Mouse (Mus musculus) monocyte, adult 5-6 weeks (primary cell): ENCODE measurements around the gene Sec14l2. TPM values are rescaled to one million over a fixed set of nuclear protein-coding genes. Genes with fewer than 3 reads are reported as not detected.
"Not testable (repeated sequence)": the region's sequence is repeated elsewhere in the genome, so short reads cannot be mapped to it uniquely, and the experiment has no call there.

ENCODE experiments used
- ATAC-seq: fragments of 153-309, 156-312 bp; replicated peaks from 2 replicates; pipeline ENCODE4 v1.8.0; 2017; ENCODE audit warnings: mild to moderate bottlenecking; ENCODE audit not compliant: low TSS enrichment, insufficient number of reproducible peaks, severe bottlenecking, poor library complexity, low FRiP score
- total RNA-seq: library from RNA; stranded (forward); fragments of 200-1000, 200-491, 200-594 nt; gene quantifications from 3 replicates; pipeline ENCODE4 v1.2.3, GENCODE M21; 2017

Sec14l2 gene
- total RNA-seq, 1 experiment from 2014 or later = not detected

- no peak for ATAC-seq
These were observed 14.5 kb downstream of the Sec14l2 start for GRCm38 (mm10) chr11:4108691-4109090.

GRCm38 (mm10) chr11:4107901-4108300 is 15.3 kb downstream of the Sec14l2 start:
- not testable (repeated sequence) for ATAC-seq

- no peak for ATAC-seq
These were observed 17.8 kb downstream of the Sec14l2 start for GRCm38 (mm10) chr11:4105444-4105843.

GRCm38 (mm10) chr11:4104989-4105388 is 18.2 kb downstream of the Sec14l2 start:
- no peak for ATAC-seq

- ATAC-seq = no peak
These were observed 19.7 kb downstream of the Sec14l2 start for GRCm38 (mm10) chr11:4103522-4103921.

- ATAC-seq = no peak
These were observed 21.4 kb downstream of the Sec14l2 start for GRCm38 (mm10) chr11:4101851-4102250.

- ATAC-seq = no peak
These were observed 23.8 kb downstream of the Sec14l2 start for GRCm38 (mm10) chr11:4099447-4099846.

- ATAC-seq = no peak
These were observed 24.4 kb downstream of the Sec14l2 start for GRCm38 (mm10) chr11:4098816-4099215.

GRCm38 (mm10) chr11:4098120-4098519 is 25.1 kb downstream of the Sec14l2 start:
- ATAC-seq = no peak

- ATAC-seq = no peak
These were observed 26.1 kb downstream of the Sec14l2 start for GRCm38 (mm10) chr11:4097091-4097621.

- ATAC-seq = peak; percentile 92
These were observed 26.9 kb downstream of the Sec14l2 start for GRCm38 (mm10) chr11:4096054-4096984.

GRCm38 (mm10) chr11:4095171-4096053 is 27.8 kb downstream of the Sec14l2 start, which contains the start of gene Mtfp1:
TSS of gene Mtfp1 (minus strand) at chr11:4095445.
- ATAC-seq = no peak

GRCm38 (mm10) chr11:4094378-4095170 is 28.6 kb downstream of the Sec14l2 start:
- ATAC-seq = 0 out of 2 replicates have a peak, but pooled peaks have one; percentile 7

- ATAC-seq = no peak
These were observed 29.5 kb downstream of the Sec14l2 start for GRCm38 (mm10) chr11:4093459-4094377.

GRCm38 (mm10) chr11:4087267-4087666 is 35.9 kb downstream of the Sec14l2 start:
- no peak for ATAC-seq

- ATAC-seq = no peak
These were observed 37.0 kb downstream of the Sec14l2 start for GRCm38 (mm10) chr11:4086246-4086645.

GRCm38 (mm10) chr11:4083316-4084078 is 39.7 kb downstream of the Sec14l2 start:
- 0 out of 2 replicates have a peak, but pooled peaks have one; percentile 40 for ATAC-seq
